In genomic region chr14:35365177-35365944, GRCm38 (mm10) we compare ENCODE assay signal across 24 mouse cellular contexts.
DNase-seq lines count a peak whose midpoint lies in the region; ATAC-seq lines count a peak whose summit lies in the region.
"Had no signal": no experiment of that assay in that cellular context is flagged by ENCODE, and none has a peak within 500 bp of the region (broad histone marks: within the 10 kb centered on the region; RNA-seq: fewer than 3 reads in every experiment).

No protein-coding gene starts in this region.

- H3K27me3 ChIP-seq in hindbrain, embryonic 13.5 days = no peaks in the 10 kb centered on the region
- H3K27me3 ChIP-seq in hindbrain, embryonic 12.5 days = no peaks in the 10 kb centered on the region
- no peaks in the 10 kb centered on the region for H3K27me3 ChIP-seq in neural tube, embryonic 13.5 days
- no peaks in the 10 kb centered on the region for H3K27me3 ChIP-seq in hindbrain, embryonic 16.5 days (replicated peaks; ENCODE audit: control insufficient read depth, insufficient read depth, low read length)
- H3K27me3 ChIP-seq: limb, embryonic 13.5 days; liver, embryonic 12.5 days; midbrain, embryonic 12.5 days had no signal

- H3K4me2 ChIP-seq in hindbrain, embryonic 13.5 days = no peak overlapping the region
- H3K4me2 ChIP-seq in hindbrain, embryonic 12.5 days (replicated peaks) = no peak overlapping the region
- H3K4me2 ChIP-seq in neural tube, embryonic 13.5 days = no peak overlapping the region
- no peak overlapping the region for H3K4me2 ChIP-seq in hindbrain, embryonic 16.5 days (ENCODE audit: low read length)
- H3K4me2 ChIP-seq: heart, embryonic 11.5 days; limb, embryonic 13.5 days; liver, embryonic 12.5 days; midbrain, embryonic 12.5 days had no signal

- 70% methylated on average over 8 of the region's 8 CpGs for WGBS in hindbrain, embryonic 13.5 days
- WGBS in hindbrain, embryonic 12.5 days = 74% methylated on average over 8 of the region's 8 CpGs
- 67% methylated on average over 8 of the region's 8 CpGs for WGBS in neural tube, embryonic 13.5 days
- WGBS in hindbrain, embryonic 16.5 days = 64% methylated on average over 8 of the region's 8 CpGs

- H3K4me3 ChIP-seq in hindbrain, embryonic 13.5 days = no peak overlapping the region
- H3K4me3 ChIP-seq in hindbrain, embryonic 12.5 days = no peak overlapping the region
- no peak overlapping the region for H3K4me3 ChIP-seq in neural tube, embryonic 13.5 days
- H3K4me3 ChIP-seq in hindbrain, embryonic 16.5 days (ENCODE audit: low read length) = no peak overlapping the region
- H3K4me3 ChIP-seq: limb, embryonic 13.5 days; liver, embryonic 12.5 days; midbrain, embryonic 12.5 days; myocyte had no signal

- no peaks in the 10 kb centered on the region for H3K9me3 ChIP-seq in hindbrain, embryonic 13.5 days
- H3K9me3 ChIP-seq in hindbrain, embryonic 12.5 days (replicated peaks) = no peaks in the 10 kb centered on the region
- no peaks in the 10 kb centered on the region for H3K9me3 ChIP-seq in neural tube, embryonic 13.5 days
- H3K9me3 ChIP-seq in hindbrain, embryonic 16.5 days (ENCODE audit: control insufficient read depth, low read length) = no peaks in the 10 kb centered on the region
- H3K9me3 ChIP-seq: limb, embryonic 13.5 days; liver, embryonic 12.5 days; midbrain, embryonic 12.5 days had no signal

- H3K9ac ChIP-seq in hindbrain, embryonic 13.5 days = no peak overlapping the region
- no peak overlapping the region for H3K9ac ChIP-seq in hindbrain, embryonic 12.5 days
- H3K9ac ChIP-seq in neural tube, embryonic 13.5 days = no peak overlapping the region
- H3K9ac ChIP-seq in hindbrain, embryonic 16.5 days (ENCODE audit: low read depth, low read length) = no peak overlapping the region
- H3K9ac ChIP-seq: limb, embryonic 13.5 days; liver, embryonic 12.5 days; midbrain, embryonic 12.5 days had no signal

- H3K27ac ChIP-seq in hindbrain, embryonic 13.5 days = no peak overlapping the region
- H3K27ac ChIP-seq in hindbrain, embryonic 12.5 days = no peak overlapping the region
- H3K27ac ChIP-seq in neural tube, embryonic 13.5 days (replicated peaks) = no peak overlapping the region
- H3K27ac ChIP-seq in hindbrain, embryonic 16.5 days (ENCODE audit: low read depth, low read length) = no peak overlapping the region
- H3K27ac ChIP-seq: limb, embryonic 13.5 days; liver, embryonic 12.5 days; midbrain, embryonic 12.5 days; stomach, postnatal 0 days had no signal

- no peaks in the 10 kb centered on the region for H3K36me3 ChIP-seq in hindbrain, embryonic 13.5 days
- H3K36me3 ChIP-seq in hindbrain, embryonic 12.5 days = no peaks in the 10 kb centered on the region
- H3K36me3 ChIP-seq in neural tube, embryonic 13.5 days = no peaks in the 10 kb centered on the region
- no peaks in the 10 kb centered on the region for H3K36me3 ChIP-seq in hindbrain, embryonic 16.5 days (ENCODE audit: control insufficient read depth, insufficient read depth, low read length)
- H3K36me3 ChIP-seq: limb, embryonic 13.5 days; liver, embryonic 12.5 days; midbrain, embryonic 12.5 days had no signal

- H3K4me1 ChIP-seq in hindbrain, embryonic 13.5 days (replicated peaks) = no peaks in the 10 kb centered on the region
- H3K4me1 ChIP-seq in hindbrain, embryonic 12.5 days = no peaks in the 10 kb centered on the region
- H3K4me1 ChIP-seq in neural tube, embryonic 13.5 days (replicated peaks) = 0 out of 2 replicates have a peak, but pooled peaks cover 7% of the 10 kb centered on the region
- no peaks in the 10 kb centered on the region for H3K4me1 ChIP-seq in hindbrain, embryonic 16.5 days (ENCODE audit: control insufficient read depth, insufficient read depth, low read depth, low read length)
- H3K4me1 ChIP-seq: limb, embryonic 13.5 days; liver, embryonic 12.5 days; midbrain, embryonic 12.5 days had no signal

- ATAC-seq in hindbrain, embryonic 13.5 days (ENCODE audit: low FRiP score) = peak; percentile 21; the same call in 1 of the 2 replicates
- no peak for ATAC-seq in hindbrain, embryonic 12.5 days (ENCODE audit: low FRiP score)
- ATAC-seq in neural tube, embryonic 13.5 days (ENCODE audit: low read depth) = peak; percentile 47; the same call in 1 of the 2 replicates
- peak; percentile 40; the same call in 1 of the 2 replicates for ATAC-seq in hindbrain, embryonic 16.5 days
- ATAC-seq: intestine, postnatal 0 days; liver, embryonic 12.5 days had no signal

- DNase-seq in neural tube, embryonic 10.5 days (ENCODE audit: extremely low spot score, low spot score) = no peak
- DNase-seq in cerebellum, postnatal 10 days = no peak
- no peak for DNase-seq in ovary, postnatal 36 days (ENCODE audit: low spot score)
- DNase-seq: adrenal gland, postnatal 36 days; cerebellum, adult 11 months; cerebellum, postnatal 14 days; gastrocnemius, postnatal 14 days; heart, adult 11 months; heart, postnatal 10 days; kidney, postnatal 4 days; lung, adult 18-20 months; lung, postnatal 10 days; right cerebral cortex, postnatal 14 days had no signal
